Mouse (Mus musculus): ENCODE measurements around the gene Crlf1. TPM values are rescaled to one million over a fixed set of nuclear protein-coding genes. Genes with fewer than 3 reads are reported as not detected.
A peak's percentile ranks its signal among the peaks of the same experiment; 100 is the strongest.
"Not testable (repeated sequence)": the region's sequence is repeated elsewhere in the genome, so short reads cannot be mapped to it uniquely, and the experiment has no call there.

The Crlf1 gene
- polyA plus RNA-seq, 1 experiment from 2014 or later: 1.1 TPM

- peaks cover 38% of the 10 kb centered on the region for H3K4me1 ChIP-seq (replicated peaks)
- 0 out of 2 replicates have a peak overlapping the region, but pooled peaks have one; percentile 5 for H3K9ac ChIP-seq (replicated peaks)
- peaks cover 22% of the 10 kb centered on the region for H3K36me3 ChIP-seq
- no peak overlapping the region for H3K27ac ChIP-seq
- H3K27me3 ChIP-seq: peaks cover 62% of the 10 kb centered on the region
- no peak overlapping the region for H3K4me2 ChIP-seq (replicated peaks)
- no peak overlapping the region for H3K4me3 ChIP-seq (replicated peaks)
- ATAC-seq: no peak
- no peaks in the 10 kb centered on the region for H3K9me3 ChIP-seq
- 12% methylated on average over 46 of the region's 46 CpGs for WGBS
These were observed 10.2 kb downstream of the Crlf1 start for GRCm38 (mm10) chr8:70503062-70503750.

GRCm38 (mm10) chr8:70504291-70504716, 11.3 kb downstream of the Crlf1 start:
- Histone ChIP-seq H3K9ac (replicated peaks) (no peak overlapping the region), H3K9me3 (no peaks in the 10 kb centered on the region), H3K27me3 (peaks cover 51% of the 10 kb centered on the region), H3K4me3 (replicated peaks) (no peak overlapping the region), H3K4me2 (replicated peaks) (no peak overlapping the region), H3K4me1 (replicated peaks) (peaks cover 48% of the 10 kb centered on the region), H3K27ac (no peak overlapping the region), H3K36me3 (peaks cover 32% of the 10 kb centered on the region)
- WGBS: 66% methylated on average over 16 of the region's 16 CpGs
- ATAC-seq: no peak

GRCm38 (mm10) chr8:70504851-70505250, 11.9 kb downstream of the Crlf1 start:
- H3K4me1 ChIP-seq (replicated peaks): peaks cover 51% of the 10 kb centered on the region
- no peak overlapping the region for H3K9ac ChIP-seq (replicated peaks)
- no peak overlapping the region for H3K4me3 ChIP-seq (replicated peaks)
- H3K27ac ChIP-seq: no peak overlapping the region
- peak overlapping the region; percentile 64; the same call in 1 of the 2 replicates for H3K4me2 ChIP-seq (replicated peaks)
- H3K9me3 ChIP-seq: no peaks in the 10 kb centered on the region
- H3K27me3 ChIP-seq: peaks cover 46% of the 10 kb centered on the region
- WGBS: 77% methylated on average over 3 of the region's 3 CpGs
- no peak for ATAC-seq
- peaks cover 32% of the 10 kb centered on the region for H3K36me3 ChIP-seq

DNA sequence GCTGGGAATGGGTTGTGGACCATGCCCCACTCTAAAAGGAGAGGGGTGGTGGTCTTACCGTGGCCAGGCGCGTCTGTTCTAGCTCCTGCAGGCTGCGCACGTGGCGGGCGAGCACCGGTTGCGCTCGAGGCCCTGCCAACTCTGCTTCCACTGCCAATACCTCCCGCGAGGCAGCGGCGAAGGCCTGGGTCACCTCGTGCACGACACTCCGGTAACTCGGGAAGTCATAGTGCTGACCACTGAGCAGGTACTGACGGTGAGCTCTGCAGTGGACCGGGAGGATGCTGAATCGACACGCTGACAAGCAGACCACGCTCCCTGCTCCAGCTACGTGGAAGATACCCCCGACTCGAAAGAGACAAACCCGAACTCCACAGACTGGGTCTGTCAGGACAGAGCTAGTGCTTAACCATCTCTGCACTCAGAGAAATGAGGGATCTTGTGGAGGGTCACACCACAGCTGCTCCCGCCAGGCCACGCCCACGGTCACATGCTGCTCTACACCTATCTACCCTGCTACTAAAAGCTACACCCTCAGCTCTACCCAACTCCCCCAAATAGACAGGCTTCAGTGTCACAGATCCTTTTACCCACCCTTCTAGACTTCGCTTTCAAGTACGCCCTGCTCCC, 12.9 kb downstream of the Crlf1 start:
- ATAC-seq: no peak
- peak overlapping the region; percentile 55 for H3K4me3 ChIP-seq (replicated peaks)
- H3K27me3 ChIP-seq: peaks cover 36% of the 10 kb centered on the region
- peak overlapping the region; percentile 89 for H3K27ac ChIP-seq
- peaks cover 50% of the 10 kb centered on the region for H3K4me1 ChIP-seq (replicated peaks)
- H3K9ac ChIP-seq (replicated peaks): peak overlapping the region; percentile 78
- H3K9me3 ChIP-seq: no peaks in the 10 kb centered on the region
- WGBS: 41% methylated on average over 32 of the region's 32 CpGs
- H3K36me3 ChIP-seq: peaks cover 32% of the 10 kb centered on the region
- H3K4me2 ChIP-seq (replicated peaks): peak overlapping the region; percentile 64

- WGBS: 2% methylated on average over 40 of the region's 40 CpGs
- H3K4me1 ChIP-seq (replicated peaks): peaks cover 52% of the 10 kb centered on the region
- peak within 1 kb of the TSS; percentile 89 for H3K27ac ChIP-seq
- peak within 1 kb of the TSS; percentile 64 for H3K4me2 ChIP-seq (replicated peaks)
- peak; percentile 85 for ATAC-seq
- peaks cover 32% of the 10 kb centered on the region for H3K36me3 ChIP-seq
- H3K27me3 ChIP-seq: peaks cover 30% of the 10 kb centered on the region
- peak within 1 kb of the TSS; percentile 55 for H3K4me3 ChIP-seq (replicated peaks)
- peak within 1 kb of the TSS; percentile 78 for H3K9ac ChIP-seq (replicated peaks)
- H3K9me3 ChIP-seq: no peaks in the 10 kb centered on the region
These were observed 13.5 kb downstream of the Crlf1 start, which contains the start of gene Rex1bd for GRCm38 (mm10) chr8:70506328-70507026. Gene Rex1bd, minus strand, starts transcription at chr8:70506752.

GRCm38 (mm10) chr8:70507027-70507393, 14.1 kb downstream of the Crlf1 start:
- Histone ChIP-seq H3K4me3 (replicated peaks) (peak overlapping the region; percentile 55; the same call in 1 of the 2 replicates), H3K4me1 (replicated peaks) (peaks cover 56% of the 10 kb centered on the region), H3K27me3 (peaks cover 24% of the 10 kb centered on the region), H3K27ac (peak overlapping the region; percentile 89; the same call in 1 of the 2 replicates), H3K9ac (replicated peaks) (no peak overlapping the region), H3K9me3 (no peaks in the 10 kb centered on the region), H3K36me3 (peaks cover 32% of the 10 kb centered on the region), H3K4me2 (replicated peaks) (peak overlapping the region; percentile 64; the same call in 1 of the 2 replicates)
- ATAC-seq: no peak
- WGBS: 63% methylated on average over 5 of the region's 5 CpGs

DNA sequence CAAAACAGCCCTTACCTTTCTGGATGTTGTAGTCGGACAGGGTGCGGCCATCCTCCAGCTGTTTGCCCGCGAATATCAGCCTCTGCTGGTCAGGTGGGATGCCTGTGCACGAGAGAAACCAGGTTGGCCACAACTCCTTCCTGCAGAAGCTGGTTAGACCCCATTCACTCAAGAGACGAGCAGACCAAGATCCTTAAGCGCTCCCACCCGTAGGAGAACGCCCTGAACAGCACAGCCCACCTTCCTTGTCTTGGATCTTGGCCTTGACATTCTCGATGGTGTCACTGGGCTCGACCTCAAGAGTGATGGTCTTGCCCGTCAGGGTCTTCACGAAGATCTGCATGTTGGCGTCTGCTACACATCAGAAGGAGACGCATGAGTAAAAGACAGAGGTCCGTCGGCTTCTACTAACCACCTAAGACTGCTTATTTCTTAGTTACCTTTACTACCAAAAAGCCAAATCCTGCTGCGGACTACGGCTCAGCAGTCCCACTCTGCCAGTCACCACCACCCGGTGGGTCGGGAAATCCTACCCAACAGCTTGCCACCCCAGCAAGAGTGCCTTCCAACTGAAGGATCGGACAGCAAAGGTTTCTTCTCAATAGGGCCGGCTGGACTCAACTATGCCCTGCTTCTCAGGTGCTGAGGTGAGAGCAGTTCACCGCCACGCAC, 16.5 kb downstream of the Crlf1 start:
- Histone ChIP-seq H3K4me2 (replicated peaks) (peak overlapping the region; percentile 86), H3K27me3 (0 out of 2 replicates have a peak, but pooled peaks cover under 1% of the 10 kb centered on the region), H3K9me3 (no peaks in the 10 kb centered on the region), H3K4me1 (replicated peaks) (peaks cover 45% of the 10 kb centered on the region), H3K4me3 (replicated peaks) (peak overlapping the region; percentile 97), H3K27ac (peak overlapping the region; percentile 96), H3K9ac (replicated peaks) (peak overlapping the region; percentile 99), H3K36me3 (peaks cover 43% of the 10 kb centered on the region)
- no peak for ATAC-seq
- 16% methylated on average over 25 of the region's 25 CpGs for WGBS

DNA sequence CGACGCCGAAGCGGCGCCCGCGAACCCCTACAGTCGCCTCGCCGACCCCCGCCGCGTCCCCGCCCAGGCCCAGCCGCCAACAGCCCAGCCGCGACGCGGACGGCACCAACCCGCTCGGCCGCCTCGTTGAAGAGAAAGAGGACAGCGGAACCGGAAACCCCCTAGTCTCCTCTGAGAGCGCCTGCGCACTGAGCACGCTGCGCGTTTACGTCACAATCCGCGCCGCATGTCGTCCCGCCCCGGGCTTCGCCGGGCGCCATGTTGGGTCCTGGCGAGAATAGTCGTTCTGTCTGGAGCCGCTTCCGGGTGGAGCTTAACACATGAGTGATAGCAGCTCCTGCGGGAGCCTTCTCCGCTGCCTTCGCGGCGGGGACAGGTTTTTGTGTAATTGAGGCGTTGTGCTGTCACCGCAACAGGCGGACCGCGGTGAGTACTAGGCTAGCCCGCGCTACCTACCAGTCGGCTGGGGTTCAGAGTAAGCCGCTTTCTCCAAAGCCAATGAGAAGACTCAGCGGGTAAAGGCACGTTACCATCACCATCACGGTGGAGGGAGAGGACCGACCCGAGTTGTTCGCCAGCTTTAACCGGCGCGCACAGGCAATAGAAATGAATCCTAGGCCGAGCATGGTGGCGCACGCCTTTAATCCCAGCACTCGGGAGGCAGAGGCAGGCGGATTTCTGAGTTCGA, 17.4 kb downstream of the Crlf1 start, which contains the start of gene Uba52:
Gene Uba52, minus strand, starts transcription at position 574 of the 688 bp plus-strand sequence.
- peak; percentile 81 for ATAC-seq
- Histone ChIP-seq H3K4me2 (replicated peaks) (peak within 1 kb of the TSS; percentile 86), H3K4me1 (replicated peaks) (peaks cover 36% of the 10 kb centered on the region), H3K9me3 (no peaks in the 10 kb centered on the region), H3K4me3 (replicated peaks) (peak within 1 kb of the TSS; percentile 97), H3K9ac (replicated peaks) (peak within 1 kb of the TSS; percentile 99), H3K27me3 (no peaks in the 10 kb centered on the region), H3K27ac (peak within 1 kb of the TSS; percentile 96), H3K36me3 (peaks cover 43% of the 10 kb centered on the region)
- 2% methylated on average over 74 of the region's 74 CpGs for WGBS

DNA sequence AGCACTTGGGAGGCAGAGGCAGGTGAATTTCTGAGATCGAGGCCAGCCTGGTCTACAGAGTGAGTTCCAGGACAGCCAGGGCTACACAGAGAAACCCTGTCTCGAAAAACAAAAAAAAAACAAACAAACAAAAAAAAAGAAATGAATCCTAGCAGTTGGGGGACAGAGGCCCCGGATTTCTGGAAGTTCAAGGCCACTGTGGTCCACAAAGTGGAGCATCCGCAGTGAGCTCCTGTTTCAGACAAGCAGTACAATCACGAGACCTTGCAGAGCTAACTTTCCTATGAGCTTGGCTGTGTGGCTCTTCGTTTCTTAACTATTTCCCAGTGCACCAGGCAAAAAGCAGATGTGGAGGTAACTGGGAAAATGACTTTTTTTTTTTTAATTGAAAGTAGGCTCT, 18.2 kb downstream of the Crlf1 start:
- H3K9me3 ChIP-seq, ATAC-seq, H3K27me3 ChIP-seq: not testable (repeated sequence)
- H3K4me1 ChIP-seq (replicated peaks): peaks cover 28% of the 10 kb centered on the region
- peak overlapping the region; percentile 97 for H3K4me3 ChIP-seq (replicated peaks)
- H3K9ac ChIP-seq (replicated peaks): peak overlapping the region; percentile 99; the same call in 1 of the 2 replicates
- H3K36me3 ChIP-seq: peaks cover 50% of the 10 kb centered on the region
- H3K27ac ChIP-seq: peak overlapping the region; percentile 96; the same call in 1 of the 2 replicates
- 91% methylated on average over 6 of the region's 6 CpGs for WGBS
- H3K4me2 ChIP-seq (replicated peaks): peak overlapping the region; percentile 86

GRCm38 (mm10) chr8:70511770-70512169, 18.8 kb downstream of the Crlf1 start:
- Histone ChIP-seq H3K36me3 (peaks cover 56% of the 10 kb centered on the region), H3K9me3 (no peaks in the 10 kb centered on the region), H3K4me1 (replicated peaks) (peaks cover 28% of the 10 kb centered on the region), H3K4me3 (replicated peaks) (no peak overlapping the region), H3K9ac (replicated peaks) (no peak overlapping the region), H3K27ac (no peak overlapping the region), H3K27me3 (no peaks in the 10 kb centered on the region), H3K4me2 (replicated peaks) (0 out of 2 replicates have a peak overlapping the region, but pooled peaks have one; percentile 86)
- no peak for ATAC-seq
- WGBS: 95% methylated on average over 2 of the region's 2 CpGs
